Mouse (Mus musculus): ENCODE results near the gene Dnase1. TPM values are rescaled to one million over a fixed set of nuclear protein-coding genes. Genes with fewer than 3 reads are reported as not detected.
"Not testable (repeated sequence)": the region's sequence is repeated elsewhere in the genome, so short reads cannot be mapped to it uniquely, and the experiment has no call there.

The Dnase1 gene
- polyA plus RNA-seq, 1 experiment from 2014 or later, result 6.7 TPM

DNA sequence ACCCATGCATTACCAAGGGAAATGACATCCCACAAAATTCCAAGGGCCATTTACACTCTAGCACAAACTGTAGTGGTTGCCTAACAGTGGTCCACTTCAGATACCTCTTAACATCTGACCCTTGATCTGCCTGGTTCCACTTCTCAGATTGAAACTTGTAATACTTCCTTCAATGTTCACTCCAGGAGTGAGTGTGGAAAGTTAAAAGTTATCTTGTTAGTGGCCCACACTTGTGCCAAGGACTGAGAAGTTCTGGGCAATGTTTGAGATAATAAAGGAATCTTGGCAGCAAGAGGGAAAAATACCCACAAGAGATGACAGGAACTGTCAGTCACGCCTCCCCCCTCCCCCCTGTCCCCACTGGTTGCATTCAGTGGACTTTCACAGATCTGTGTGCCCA, 42.9 kb downstream of the Dnase1 start:
- no peak for DNase-seq (ENCODE audit: low read depth, low spot score)
- no peak for TF ChIP-seq CTCF (IDR thresholded peaks at IDR 0.05)
- ChIA-PET POLR2A (no interaction called here), CTCF (interaction anchor here (2.0 kb wide), 1 partner anchor 15 kb away, joined by 9 read pairs; no protein-coding TSS in a partner anchor)
- in situ Hi-C loops (cut with MboI; ENCODE audit: low pct_unique_long_range_greater_than_20kb), result no loop called here
- ATAC-seq, result no peak
- no peaks in the 10 kb centered on the region for H3K27me3 ChIP-seq

DNA sequence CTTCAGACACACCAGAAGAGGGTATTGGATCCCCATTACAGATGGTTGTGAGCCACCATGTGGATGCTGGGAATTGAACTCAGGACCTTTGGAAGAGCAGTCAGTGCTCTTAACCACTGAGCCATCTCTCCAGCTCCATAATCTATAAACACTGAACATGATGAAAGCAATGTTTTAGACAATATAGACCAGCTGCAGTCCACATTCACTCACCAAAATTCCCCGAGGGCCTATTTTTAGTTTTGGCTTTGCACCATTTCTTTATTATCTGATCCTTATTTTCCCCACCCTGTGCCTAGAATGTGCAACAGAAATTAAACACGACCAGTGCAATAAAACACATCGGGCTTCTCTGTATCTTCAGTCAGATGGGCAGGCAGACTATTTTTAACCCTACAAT, 43.7 kb downstream of the Dnase1 start:
- ATAC-seq; DNase-seq (ENCODE audit: low read depth, low spot score); in situ Hi-C loops (cut with MboI; ENCODE audit: low pct_unique_long_range_greater_than_20kb); H3K27me3 ChIP-seq: not testable (repeated sequence)
- ChIA-PET CTCF (interaction anchor here (2.0 kb wide), 1 partner anchor 15 kb away, joined by 9 read pairs; no protein-coding TSS in a partner anchor), POLR2A (interaction anchor here (0.7 kb wide), 1 partner anchor 194 kb away, joined by 3 read pairs; no protein-coding TSS in a partner anchor)

- ATAC-seq (no peak), DNase-seq (ENCODE audit: low read depth, low spot score) (no peak)
- in situ Hi-C loops (cut with MboI; ENCODE audit: low pct_unique_long_range_greater_than_20kb), result no loop called here
- ChIA-PET POLR2A (no interaction called here), CTCF (interaction anchor here (1.1 kb wide), 1 partner anchor 10 kb away, joined by 3 read pairs; no protein-coding TSS in a partner anchor)
- no peaks in the 10 kb centered on the region for H3K27me3 ChIP-seq
- no peak for TF ChIP-seq CTCF (IDR thresholded peaks at IDR 0.05)
Measured at GRCm38 (mm10) chr16:4085051-4085450, 48.3 kb downstream of the Dnase1 start.

GRCm38 (mm10) chr16:4085851-4086387, 49.2 kb downstream of the Dnase1 start:
- in situ Hi-C loops (cut with MboI; ENCODE audit: low pct_unique_long_range_greater_than_20kb), result no loop called here
- no peak for TF ChIP-seq CTCF (IDR thresholded peaks at IDR 0.05)
- ChIA-PET POLR2A (no interaction called here), CTCF (interaction anchor here (1.1 kb wide), 2 partner anchors 9 to 18 kb away, joined by 3 read pairs; no protein-coding TSS in a partner anchor)
- ATAC-seq (no peak), DNase-seq (ENCODE audit: low read depth, low spot score) (no peak)
- H3K27me3 ChIP-seq, result no peaks in the 10 kb centered on the region

- POLR2A ChIA-PET, result no interaction called here
- TF ChIP-seq CTCF (IDR thresholded peaks at IDR 0.05), result no peak
- H3K27me3 ChIP-seq, result no peaks in the 10 kb centered on the region
- in situ Hi-C loops (cut with MboI; ENCODE audit: low pct_unique_long_range_greater_than_20kb), result no loop called here
- ATAC-seq (no peak), DNase-seq (ENCODE audit: low read depth, low spot score) (no peak)
- CTCF ChIA-PET, result no interaction called here
Measured at GRCm38 (mm10) chr16:4087214-4087913, 50.6 kb downstream of the Dnase1 start.

Other genes with a start within 250 kb of the Dnase1 start
- gene Olfr15, start 206.1 kb upstream of the Dnase1 start, polyA plus RNA-seq (2021), result 0.04 TPM
- 3.2 TPM for gene Zfp174, start 189.7 kb upstream of the Dnase1 start, polyA plus RNA-seq (2021)
- gene Naa60, start 164.6 kb upstream of the Dnase1 start, polyA plus RNA-seq (2021), result 53.5 TPM
- gene Zfp597, start 152.4 kb upstream of the Dnase1 start, polyA plus RNA-seq (2021), result 6.6 TPM
- gene Gm20695, start 152.3 kb upstream of the Dnase1 start, polyA plus RNA-seq (2021), result 0.59 TPM
- 13.1 TPM for gene 1700037C18Rik, start 128.3 kb upstream of the Dnase1 start, polyA plus RNA-seq (2021)
- gene Cluap1, start 128.1 kb upstream of the Dnase1 start, polyA plus RNA-seq (2021), result 37.7 TPM
- 0.95 TPM for gene Nlrc3, start 60.3 kb upstream of the Dnase1 start, polyA plus RNA-seq (2021)
- 26.4 TPM for gene Slx4, start 33.2 kb upstream of the Dnase1 start, polyA plus RNA-seq (2021)
- gene Trap1, start 40.9 kb downstream of the Dnase1 start, polyA plus RNA-seq (2021), result 128 TPM
- 14.5 TPM for gene Crebbp, start 177.1 kb downstream of the Dnase1 start, polyA plus RNA-seq (2021)

All from Patski (cell line).